Mouse (Mus musculus): ENCODE measurements at regions not wholly inside any gene's neighbourhood (a gene's known extent, or its start where the extent isn't known, plus 50 kb on each side); places are given as distances from the start of the nearest gene placed in this dataset.
"Not testable (repeated sequence)": the region's sequence is repeated elsewhere in the genome, so short reads cannot be mapped to it uniquely, and the experiment has no call there.

DNA sequence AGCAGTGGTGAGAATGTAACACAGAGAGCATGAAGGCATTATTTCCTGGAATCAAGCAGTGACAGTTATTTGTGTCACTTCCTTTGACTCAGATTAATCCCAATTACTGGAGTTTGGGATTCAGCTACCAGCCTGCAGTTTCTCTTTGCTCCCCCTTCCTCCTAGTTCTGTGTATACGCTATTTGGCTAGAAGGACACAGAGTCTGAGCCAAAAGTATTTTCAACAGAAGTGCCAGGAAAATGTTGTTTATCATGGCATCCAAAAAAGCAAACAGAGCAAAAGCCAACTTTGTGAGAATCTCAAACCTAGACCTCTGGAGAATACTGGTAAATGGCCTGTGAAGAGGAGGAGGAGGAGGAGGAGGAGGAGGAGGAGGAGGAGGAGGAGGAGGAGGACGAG is 600.4 kb downstream of the Crisp4 start:
- DNase-seq (ENCODE audit: low spot score), result no peak

DNA sequence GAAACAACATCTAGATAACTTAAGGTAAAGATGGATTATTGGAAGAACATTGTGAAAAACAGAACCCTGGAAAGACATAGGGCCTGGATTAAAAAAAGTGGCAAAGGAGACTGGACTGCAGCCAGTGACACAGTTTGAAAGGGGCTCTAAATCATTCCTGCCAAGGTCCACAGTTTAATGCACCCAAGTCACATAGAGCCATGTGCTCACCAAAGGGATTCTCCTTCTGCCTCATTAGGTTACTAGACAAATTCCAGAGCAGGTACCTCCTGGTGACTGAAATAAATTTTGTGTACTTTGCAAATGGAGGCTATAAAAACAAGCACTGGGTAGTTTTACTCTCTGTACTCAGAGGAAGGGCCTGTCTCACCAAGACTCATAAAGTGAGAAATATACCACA is 607.5 kb downstream of the Crisp4 start:
- no peak for DNase-seq (ENCODE audit: low spot score)

DNA sequence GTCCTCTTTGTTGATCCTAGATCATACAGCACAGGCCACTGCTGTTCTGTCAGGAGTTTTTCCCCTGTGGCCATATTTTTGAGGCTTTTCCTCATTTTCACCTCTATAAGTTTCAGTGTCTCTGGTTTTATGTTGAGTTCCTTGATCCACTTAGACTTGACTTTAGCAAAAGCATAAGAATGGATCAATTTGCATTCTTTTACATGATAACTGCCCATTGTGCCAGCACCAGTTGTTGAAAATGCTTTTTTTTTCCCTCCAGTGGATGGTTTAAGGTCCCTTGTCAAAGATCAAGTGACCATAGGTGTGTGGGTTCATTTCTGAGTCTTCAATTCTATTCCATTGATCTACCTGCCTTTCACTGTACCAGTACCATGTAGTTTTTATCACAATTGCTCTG is 614.4 kb downstream of the Crisp4 start:
- DNase-seq (ENCODE audit: low spot score), result not testable (repeated sequence)

DNA sequence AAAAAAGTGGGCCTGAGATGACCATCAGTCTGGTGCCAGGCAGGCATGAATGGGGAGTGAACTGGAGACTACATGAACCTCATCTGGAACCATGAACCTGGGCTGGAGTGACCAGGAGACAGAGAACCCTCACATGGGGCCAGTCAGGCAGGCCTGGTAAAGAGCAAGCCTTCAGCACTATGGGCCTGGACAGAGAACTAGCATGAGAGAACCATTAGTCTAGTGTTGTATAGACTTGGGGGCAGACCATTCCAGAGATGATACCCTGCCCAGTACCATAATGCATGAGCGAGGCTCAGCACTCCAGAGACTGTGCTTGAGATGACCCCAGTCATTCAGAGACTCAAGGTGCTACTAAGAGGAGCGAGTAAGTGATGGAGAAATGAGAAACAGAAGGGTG is 625.6 kb downstream of the Crisp4 start:
- no peak for DNase-seq (ENCODE audit: low spot score)

DNA sequence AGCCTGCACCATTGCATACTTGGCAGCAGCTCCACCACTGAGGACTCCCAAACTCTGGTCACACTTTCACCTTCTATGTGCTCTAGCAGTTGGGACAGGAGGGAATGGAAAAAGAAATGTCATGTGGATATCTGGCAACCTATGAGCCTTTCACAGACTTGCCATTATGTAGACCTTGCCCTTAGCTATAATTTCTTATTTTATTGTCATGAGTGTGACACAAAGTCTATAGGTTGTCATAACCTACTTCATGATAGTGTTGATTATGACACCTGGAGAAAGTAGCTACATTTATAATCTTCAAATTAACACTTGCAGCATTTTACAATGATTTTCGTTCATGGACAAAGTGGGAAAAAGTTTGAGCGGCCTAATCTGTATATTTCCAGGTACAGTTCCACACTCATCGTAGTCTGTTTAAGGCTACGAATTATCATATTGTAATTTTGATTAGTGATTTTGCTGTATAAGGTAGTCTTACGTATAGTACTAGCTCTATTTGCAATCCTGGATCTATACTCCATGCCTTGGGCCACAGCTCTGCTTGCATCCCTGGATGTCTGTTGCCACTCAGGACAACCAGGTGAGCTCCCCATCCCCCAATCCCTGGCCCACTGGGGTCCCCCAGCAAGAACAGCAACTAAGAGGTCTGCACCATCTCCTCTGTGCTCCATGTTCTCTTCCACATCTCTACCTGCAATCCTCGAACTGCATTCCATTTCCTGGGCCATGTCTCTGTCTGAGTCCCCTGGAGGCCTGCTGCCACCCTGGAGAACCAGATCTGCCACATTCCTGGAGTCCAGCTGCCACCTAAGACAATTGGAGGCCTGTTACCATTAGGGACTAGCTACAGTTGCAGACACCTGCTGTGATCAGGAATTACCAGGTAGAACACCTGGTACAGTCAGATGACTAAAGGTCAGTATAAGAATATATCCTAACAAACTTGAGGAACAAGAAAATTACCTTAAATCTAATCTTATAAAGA is 639.3 kb downstream of the Crisp4 start:
- no peak for DNase-seq (ENCODE audit: low spot score)

DNA sequence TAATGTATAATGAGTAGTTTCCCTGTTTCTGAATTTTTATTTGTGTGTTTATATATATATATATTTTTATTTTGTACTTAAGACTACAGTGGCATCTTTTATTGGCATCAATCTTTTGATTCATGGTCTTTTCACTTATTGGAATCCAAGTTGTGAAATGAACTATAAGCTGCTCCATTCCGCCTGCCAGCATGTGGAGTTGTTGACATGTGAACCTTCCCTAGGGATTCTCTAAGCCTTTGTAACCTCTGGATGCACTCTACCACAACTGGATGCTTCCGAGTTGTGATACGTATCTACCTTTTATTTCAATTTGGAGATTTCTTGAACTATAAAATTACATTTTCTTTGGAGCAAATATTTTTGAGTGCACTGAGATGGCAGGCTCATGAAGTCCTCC is 652.1 kb downstream of the Crisp4 start:
- DNase-seq (ENCODE audit: low spot score), result no peak

DNA sequence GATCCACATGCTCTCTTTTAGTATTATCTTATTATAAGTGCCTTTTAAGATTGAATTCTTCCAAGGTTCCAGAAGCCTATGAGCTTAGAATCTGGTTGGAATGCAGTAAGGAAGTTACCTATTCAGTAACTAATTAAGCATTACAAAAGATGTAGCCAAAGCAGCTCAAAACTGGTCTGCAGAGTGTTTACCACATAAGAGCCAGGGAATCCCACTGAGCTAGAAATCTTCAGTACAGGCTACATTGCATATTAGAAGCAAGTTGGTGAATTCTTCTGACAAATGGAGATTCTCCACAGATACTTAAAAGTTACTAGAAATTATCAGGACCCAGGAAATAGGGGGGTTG is 655.9 kb downstream of the Crisp4 start:
- not testable (repeated sequence) for DNase-seq (ENCODE audit: low spot score)

DNA sequence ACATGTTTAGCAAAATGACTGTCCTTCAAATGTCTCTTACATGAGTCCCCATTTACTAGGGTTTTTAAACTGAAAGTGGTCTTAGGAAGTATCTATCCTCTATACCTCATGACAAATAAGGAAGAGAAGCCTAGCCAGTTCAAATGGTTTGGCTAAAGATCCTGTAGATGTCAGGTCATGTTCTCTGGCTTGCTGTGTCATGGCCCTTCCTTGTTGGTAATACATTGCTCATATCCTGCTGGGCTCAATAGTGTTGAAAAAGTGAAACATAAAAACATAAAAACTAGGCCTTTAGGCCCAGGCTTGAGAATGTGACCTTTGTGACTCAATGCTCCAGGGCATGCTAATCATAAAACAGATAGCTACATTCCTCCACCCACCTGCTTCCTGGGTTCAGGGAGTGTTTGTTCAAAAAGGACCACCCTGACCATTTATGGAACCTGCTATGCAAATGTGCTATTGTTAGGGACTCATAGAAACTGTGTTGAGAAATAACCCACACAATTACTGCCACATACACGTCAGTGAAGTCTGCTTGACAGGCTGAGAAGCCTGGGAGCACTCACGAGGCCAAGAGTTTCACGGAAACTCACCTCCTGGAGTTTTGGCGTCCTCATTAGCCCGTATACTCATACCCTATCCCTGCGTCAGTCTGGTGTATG is 656.4 kb downstream of the Crisp4 start:
- DNase-seq (ENCODE audit: low spot score), result not testable (repeated sequence)

DNA sequence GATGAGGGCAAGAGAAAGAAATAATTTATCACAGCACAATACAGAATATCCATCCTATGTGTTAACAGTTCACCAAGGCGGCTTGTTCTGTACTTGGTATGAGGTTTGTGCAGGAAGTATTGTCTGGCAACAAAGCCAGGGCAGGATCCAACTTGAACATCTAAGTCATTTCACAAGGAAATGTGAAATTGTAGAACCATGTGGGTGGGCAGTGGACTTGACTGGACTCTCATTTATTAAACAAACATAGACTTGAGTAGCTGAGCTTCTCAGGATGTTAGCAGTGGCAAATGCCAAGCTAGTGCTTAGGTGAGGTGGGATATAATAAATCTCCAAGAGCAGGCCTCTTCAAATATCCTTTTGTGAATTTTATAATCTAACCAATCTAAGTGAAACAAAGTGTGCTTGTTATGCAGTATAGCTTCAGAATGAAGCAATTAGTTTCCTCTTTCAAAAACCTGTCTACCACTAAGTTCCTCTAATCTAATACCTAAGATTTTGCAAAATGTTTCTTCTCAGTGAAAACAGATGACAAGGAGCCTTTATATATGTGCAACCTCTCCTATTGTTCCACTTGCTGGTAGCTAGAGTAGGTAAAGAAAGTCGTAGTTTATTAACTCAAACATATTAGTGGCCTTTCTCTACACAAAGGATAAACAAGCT is 694.4 kb downstream of the Crisp4 start:
- no peak for DNase-seq (ENCODE audit: low spot score)

DNA sequence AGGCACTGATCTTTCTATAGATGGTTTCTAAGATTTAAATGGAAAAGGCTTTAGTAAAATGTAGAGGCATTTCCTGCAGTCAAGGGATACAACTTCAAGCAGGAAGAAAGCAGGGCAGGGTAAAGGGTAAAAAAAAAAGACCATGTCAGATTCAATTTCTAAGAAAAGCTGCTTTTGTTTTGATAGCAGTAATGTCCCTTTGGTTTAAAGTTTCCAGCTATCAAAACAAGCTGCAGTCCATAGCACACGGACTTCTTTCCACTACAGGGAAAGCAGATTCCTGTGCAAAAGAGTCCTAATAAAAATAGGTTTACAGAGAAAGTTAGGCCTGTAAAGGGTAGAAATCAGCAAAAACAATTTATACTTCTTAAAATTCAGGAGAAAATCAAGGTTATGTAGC is 695.0 kb downstream of the Crisp4 start:
- no peak for DNase-seq (ENCODE audit: low spot score)

DNA sequence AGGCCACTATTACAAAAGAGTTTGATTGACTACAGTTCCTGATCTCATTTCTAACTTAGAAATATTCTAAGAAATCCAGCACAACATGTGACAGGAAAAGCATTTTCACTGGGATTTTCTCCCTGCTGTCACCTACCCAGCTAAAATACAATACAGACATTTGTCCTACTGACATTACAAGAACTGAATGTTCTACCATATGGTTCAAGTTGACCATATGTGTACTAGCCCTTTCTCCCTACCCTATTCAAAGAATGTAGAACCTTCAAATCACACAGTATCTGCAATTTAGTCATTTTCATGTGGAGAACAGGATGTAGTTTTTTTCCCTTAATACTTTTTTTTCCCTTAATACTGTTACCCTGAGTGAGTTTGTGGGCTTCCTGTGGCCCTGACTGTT is 695.4 kb downstream of the Crisp4 start:
- no peak for DNase-seq (ENCODE audit: low spot score)

DNA sequence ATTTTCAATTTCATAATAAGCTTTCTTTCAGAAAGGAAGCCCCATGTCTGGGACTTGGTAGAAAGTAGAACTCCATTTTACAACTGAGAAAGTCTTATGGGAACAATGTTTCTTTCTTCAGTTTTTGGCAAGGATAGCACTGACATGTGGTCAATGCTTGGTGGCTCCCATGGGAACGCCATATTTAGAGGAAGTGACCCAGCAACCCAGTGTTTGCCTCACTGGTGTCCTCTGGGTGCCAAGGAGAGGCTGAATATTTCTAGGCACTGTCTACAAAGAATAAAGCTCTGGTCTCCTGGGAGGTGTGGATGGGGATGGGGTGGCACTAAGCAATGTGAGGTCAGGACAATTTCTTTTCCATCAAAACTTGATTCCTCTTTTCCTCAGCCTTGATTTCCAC is 696.4 kb downstream of the Crisp4 start:
- DNase-seq (ENCODE audit: low spot score), result no peak

DNA sequence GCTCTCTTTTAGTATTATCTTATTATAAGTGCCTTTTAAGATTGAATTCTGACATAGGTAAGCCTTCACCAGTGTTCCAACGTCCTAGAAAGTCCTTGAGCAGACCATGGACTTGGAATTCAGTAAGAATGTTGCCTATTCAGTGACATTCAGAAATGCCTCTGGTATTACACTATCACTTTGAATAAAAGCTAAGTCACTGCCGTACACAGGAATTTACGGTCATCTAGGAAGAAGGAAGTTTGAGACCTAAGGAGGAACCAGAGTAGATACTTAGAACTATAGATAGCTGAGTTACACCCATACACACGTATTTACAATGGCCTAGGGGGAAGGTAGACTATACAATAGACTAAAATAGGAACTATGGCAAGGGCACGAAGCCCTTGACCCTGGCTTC is 711.6 kb downstream of the Crisp4 start:
- DNase-seq (ENCODE audit: low spot score), result not testable (repeated sequence)

DNA sequence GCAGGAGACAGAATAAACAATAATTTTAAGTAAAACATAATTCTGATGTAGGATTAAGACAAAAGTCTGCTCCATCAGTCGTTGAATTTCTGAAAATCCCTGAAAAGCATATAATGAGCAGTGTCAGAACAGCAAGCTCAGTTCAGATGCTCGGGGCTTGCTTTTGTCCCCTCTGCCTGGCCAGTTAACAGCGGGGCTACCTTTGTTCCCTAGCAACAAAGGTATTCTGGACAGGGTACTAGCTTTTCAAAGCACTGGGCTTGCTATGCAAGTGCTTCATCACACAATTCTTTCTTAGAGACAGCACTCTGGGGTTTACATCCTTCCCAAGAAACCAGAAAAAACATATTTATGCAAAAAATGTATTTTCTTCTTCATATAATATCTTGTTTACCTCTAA is 729.7 kb downstream of the Crisp4 start:
- DNase-seq (ENCODE audit: low spot score), result no peak

DNA sequence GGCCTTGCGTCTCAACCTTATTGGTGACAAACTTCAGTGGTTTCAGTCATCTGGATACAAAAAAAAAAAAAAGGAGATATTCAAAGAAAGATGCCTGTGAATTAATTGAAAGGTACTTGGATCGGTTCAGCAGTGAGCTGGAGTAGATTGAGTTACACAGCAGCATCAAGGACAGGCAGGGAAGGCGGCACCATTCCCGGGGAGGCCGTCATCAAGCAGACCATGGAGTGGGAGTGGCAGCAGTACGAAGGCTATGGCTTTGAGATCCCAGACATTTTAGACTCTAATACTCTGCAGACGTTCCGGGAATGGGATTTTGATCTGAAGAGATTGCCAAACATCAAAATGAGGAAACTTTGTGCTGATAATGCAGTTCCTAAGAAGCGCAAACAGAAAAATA is 750.8 kb downstream of the Crisp4 start:
- no peak for DNase-seq (ENCODE audit: low spot score)

DNA sequence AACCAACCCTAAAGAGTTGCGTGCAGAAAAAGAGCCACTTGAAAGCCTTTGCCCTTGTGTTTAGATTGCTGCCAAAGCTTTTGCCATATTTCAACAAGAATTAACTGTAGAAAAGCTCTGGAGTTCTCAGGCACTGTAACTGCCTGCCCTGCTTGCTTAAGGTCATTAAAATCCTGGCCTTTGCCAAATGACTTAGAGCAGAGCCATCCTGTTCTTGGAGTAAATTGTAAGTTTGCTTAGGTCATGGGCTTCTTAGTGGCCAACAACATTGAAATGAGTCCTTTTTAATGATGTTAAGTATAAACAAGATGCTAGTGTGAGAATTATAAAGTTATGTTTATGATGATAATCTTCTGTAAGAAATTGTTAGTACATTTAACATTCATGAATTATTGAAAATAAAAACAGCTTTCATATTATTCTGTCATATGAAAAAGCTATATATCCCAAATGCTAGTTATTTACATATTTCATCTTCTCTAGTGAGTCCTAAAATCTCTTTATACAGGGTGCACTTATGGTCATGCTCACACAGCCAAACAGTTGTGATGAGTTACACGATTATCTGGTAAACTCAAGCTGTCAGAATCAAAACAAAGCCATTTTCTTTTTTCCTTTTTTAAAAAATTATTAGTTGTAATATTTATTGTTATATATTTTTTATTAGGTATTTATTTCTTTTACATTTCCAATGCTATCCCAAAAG is 753.4 kb downstream of the Crisp4 start:
- peak; percentile 3 for DNase-seq (ENCODE audit: low spot score)

DNA sequence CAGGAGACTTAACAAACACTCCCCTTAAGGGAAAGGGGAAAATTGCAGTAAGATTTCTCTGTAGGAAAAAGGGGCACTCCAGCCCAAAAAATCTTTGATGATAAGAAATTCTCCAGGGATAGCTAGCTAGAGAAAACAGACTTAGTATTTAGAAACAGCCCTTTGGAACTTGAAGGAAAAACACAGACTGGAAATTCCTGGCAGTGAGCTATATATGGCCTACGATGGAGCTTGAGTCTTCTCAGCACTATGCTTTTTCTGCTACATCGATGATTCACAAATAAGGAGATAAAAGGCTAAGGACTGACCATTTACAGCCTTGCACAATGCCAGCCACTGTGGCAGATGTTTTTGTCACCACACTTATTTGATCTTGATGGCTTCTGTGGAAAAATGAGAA is 768.1 kb downstream of the Crisp4 start:
- DNase-seq (ENCODE audit: low spot score), result no peak

DNA sequence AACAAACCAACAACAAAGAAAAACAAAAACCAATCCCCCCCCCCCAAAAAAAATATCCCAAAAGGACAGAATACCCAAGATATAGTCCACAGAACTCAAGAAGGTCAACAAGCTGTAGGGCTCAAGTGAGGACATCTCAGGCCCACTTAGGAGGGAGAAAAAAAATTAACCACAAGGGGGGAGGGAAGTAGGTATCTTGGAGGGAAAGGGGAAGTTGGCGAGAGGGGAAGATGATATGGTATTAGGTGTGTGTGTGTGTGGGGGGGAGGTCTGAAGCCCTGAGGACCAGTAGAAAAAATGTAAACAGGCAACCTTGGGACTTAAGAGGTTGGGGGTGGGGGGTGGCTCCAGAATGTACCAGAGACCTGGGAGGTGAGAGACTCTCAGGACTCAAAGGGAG is 797.4 kb downstream of the Crisp4 start:
- DNase-seq (ENCODE audit: low spot score), result no peak

DNA sequence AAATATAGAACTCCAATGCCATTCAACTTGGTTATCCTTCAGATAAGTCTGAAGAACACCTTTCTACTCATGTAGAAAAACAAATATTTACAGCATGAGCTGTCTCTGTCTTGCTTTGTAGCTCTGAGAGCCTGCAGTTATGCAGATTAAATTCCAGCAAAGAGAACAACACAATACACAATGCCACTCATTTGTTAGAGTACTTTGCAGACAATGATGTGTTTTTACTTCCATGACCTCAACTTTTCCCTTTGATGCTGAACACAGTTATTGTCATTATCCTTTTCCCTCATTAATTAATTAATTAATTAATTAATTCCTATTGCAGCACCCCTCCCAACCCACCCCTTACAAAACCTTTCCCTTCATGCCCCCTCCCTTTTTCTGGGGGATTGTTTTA is 807.9 kb downstream of the Crisp4 start:
- DNase-seq (ENCODE audit: low spot score), result no peak

DNA sequence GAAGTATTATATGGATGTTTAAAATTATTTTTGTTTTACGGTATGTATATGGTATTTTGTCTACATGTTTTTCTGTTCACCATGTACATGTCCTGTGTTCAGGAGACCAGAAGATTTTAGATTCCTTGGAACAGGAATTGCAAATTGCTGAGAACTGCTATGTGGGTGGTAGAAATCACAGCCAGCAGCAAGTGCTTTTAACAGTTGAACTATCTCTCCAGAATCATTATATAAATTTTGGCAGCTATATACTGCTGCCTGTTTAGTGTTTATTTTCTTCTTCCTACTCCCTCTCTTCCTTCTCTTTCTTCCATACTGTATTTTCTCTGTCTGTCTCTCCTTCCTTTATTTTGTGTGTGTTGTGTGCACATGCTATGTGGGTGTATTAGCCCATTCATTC is 834.3 kb downstream of the Crisp4 start:
- DNase-seq (ENCODE audit: low spot score), result not testable (repeated sequence)

DNA sequence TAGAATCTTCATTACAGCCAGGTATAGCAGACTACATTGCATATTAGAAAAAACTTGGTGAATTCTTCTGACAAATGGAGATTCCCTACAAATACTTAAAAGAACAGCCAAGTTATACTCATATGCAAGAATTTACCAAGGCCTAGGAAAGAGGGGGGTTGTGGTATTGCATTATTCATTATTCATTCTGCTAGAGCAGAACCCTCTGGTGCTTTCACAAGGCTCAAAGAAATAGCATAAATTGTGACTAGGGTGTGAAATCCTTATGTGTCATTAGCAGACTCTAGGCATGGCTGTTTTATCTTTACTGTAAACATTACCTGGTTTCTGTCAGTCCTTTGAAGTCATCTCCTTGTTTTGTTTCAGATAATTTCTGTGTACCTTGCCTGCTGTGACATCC is 835.8 kb downstream of the Crisp4 start:
- not testable (repeated sequence) for DNase-seq (ENCODE audit: low spot score)

All from testis, postnatal 14 days (tissue).